Mouse (Mus musculus) forebrain, embryonic 16.5 days (tissue): ENCODE measurements at regions not wholly inside any gene's neighbourhood (a gene's known extent, or its start where the extent isn't known, plus 50 kb on each side); places are given as distances from the start of the nearest gene placed in this dataset.
A peak's percentile ranks its signal among the peaks of the same experiment; 100 is the strongest.

ENCODE experiments used
- ATAC-seq: fragments of 200-750 bp; cut with Nextera tagmentation; 2 replicates; pipeline ENCODE4 v1.8.0; 2017; ENCODE audit warnings: mild to moderate bottlenecking, moderate library complexity
- H3K27ac ChIP-seq: fragments of 300-500 bp; sonication (generic); 2 replicates; pipeline ENCODE4 v1.5.1; 2014; ENCODE audit warnings: low read length, control low read depth
- H3K27me3 ChIP-seq: fragments of 300-500 bp; sonication (generic); replicated peaks from 2 replicates; pipeline ENCODE4 v1.6.1; 2014; ENCODE audit warnings: low read length; ENCODE audit not compliant: control insufficient read depth, insufficient read depth
- H3K36me3 ChIP-seq: fragments of 300-500 bp; sonication (generic); 2 replicates; pipeline ENCODE4 v1.6.1; 2014; ENCODE audit not compliant: control insufficient read depth, insufficient read depth
- H3K4me1 ChIP-seq: fragments of 300-500 bp; sonication (generic); replicated peaks from 2 replicates; pipeline ENCODE4 v1.6.1; 2014; ENCODE audit warnings: low read length; ENCODE audit not compliant: control insufficient read depth, insufficient read depth
- H3K4me2 ChIP-seq: fragments of 300-500 bp; sonication (generic); 2 replicates; pipeline ENCODE4 v1.6.1; 2014; ENCODE audit warnings: mild to moderate bottlenecking, low read length, control low read depth
- H3K4me3 ChIP-seq: fragments of 300-500 bp; sonication (generic); replicated peaks from 2 replicates; pipeline ENCODE4 v1.5.1; 2014; ENCODE audit warnings: mild to moderate bottlenecking, low read length, control low read depth
- H3K9ac ChIP-seq: fragments of 300-500 bp; sonication (generic); replicated peaks from 2 replicates; pipeline ENCODE4 v1.6.1; 2014; ENCODE audit warnings: low read depth, low read length, control low read depth
- H3K9me3 ChIP-seq: fragments of 300-500 bp; sonication (generic); 2 replicates; pipeline ENCODE4 v1.6.1; 2016; ENCODE audit warnings: low read length; ENCODE audit not compliant: control insufficient read depth
- WGBS: fragments of 180-500 bp; shearing (Covaris S2); extraction: QIAGEN DNeasy Blood & Tissue Kit; methylation state at CpG from one replicate; pipeline ENCODE4 v1.1.7; 2014; 5-methylcytosine and 5-hydroxymethylcytosine counted together

DNA sequence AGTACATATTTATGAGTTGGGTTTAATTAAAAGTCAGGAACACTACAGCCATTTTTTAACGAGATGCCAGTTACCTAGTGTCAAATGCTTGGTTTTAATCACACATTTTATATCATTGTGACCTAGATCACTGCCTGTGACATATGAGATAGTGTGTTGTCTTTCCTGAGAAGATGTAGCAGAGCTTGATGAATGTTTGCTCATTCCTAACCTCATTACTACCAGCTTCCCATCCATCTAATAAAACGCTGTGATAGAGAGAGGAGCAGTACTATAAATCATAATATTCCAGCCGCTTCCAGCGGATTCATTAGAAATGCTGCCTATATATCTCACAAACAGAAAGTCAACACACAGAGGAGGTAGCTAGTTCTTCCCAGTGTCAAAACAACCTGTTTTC, 163.6 kb downstream of the Aldoart1 start:
- H3K4me2 ChIP-seq, result no peak overlapping the region
- ATAC-seq, result no peak
- H3K27me3 ChIP-seq, result no peaks in the 10 kb centered on the region
- H3K36me3 ChIP-seq, result no peaks in the 10 kb centered on the region
- H3K27ac ChIP-seq, result no peak overlapping the region
- H3K9ac ChIP-seq, result no peak overlapping the region
- H3K4me3 ChIP-seq, result no peak overlapping the region
- no peaks in the 10 kb centered on the region for H3K4me1 ChIP-seq
- WGBS, result 83% methylated on average over 4 of the region's 4 CpGs
- no peaks in the 10 kb centered on the region for H3K9me3 ChIP-seq

DNA sequence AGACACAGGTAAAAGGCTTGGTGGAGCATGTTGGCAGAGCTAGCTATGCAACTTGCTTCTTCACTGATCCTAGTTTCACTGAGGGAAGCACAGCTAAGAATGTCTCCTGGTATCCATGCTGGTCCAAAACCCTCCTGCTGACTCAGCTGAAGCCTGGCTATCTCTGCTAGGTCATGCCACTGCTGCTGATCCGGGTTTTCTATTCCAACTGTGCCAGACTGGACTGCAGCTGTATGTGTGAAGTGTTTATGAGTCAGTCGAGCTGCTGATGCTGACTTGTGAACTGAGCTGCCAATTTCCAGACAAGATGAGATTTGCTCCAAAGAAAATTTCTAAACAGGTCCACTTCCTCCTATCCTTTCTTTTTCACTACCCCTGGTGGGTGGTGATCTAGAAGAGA, 178.4 kb downstream of the Aldoart1 start:
- no peak overlapping the region for H3K27ac ChIP-seq
- H3K9ac ChIP-seq, result no peak overlapping the region
- no peaks in the 10 kb centered on the region for H3K4me1 ChIP-seq
- H3K36me3 ChIP-seq, result no peaks in the 10 kb centered on the region
- ATAC-seq, result no peak
- H3K27me3 ChIP-seq, result no peaks in the 10 kb centered on the region
- H3K4me3 ChIP-seq, result no peak overlapping the region
- H3K4me2 ChIP-seq, result no peak overlapping the region
- WGBS, result 81% methylated on average over 2 of the region's 2 CpGs
- no peaks in the 10 kb centered on the region for H3K9me3 ChIP-seq

DNA sequence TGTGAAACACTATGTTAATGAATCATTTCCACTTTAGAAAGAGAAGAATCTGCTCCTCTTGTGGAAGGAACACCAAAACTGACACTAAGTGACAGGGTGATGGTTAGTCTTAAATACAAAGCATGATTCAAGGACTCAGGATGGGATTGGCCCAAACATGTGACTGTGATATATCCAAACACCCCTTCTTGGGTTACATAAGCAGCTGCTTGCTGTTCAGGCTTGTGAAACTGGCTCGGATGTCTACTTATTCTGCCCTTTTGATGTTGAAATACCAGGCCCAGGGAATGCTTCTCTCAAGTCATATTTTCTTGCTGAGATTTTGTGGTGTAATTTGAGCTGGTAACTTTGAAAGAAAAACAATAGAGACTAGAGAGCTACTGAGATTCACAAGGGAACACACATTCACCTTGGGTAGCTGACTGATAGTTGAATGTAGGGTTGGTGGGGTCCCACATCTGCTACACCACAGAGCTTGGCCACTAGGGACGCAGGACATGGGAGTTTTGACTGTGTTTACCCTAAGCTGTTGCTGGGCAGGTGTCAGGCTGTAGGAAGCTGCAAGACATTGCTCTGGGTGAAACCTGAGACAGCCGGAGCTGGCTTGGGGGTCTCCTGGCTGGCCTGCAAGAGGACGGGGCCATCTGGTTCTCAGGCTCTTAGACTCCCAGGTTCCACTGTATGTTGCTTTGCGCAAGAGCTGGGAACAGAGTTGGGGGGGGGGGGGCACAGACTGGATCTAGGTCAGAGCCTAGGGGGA, 180.6 kb downstream of the Aldoart1 start:
- no peaks in the 10 kb centered on the region for H3K27me3 ChIP-seq
- WGBS, result 82% methylated on average over 5 of the region's 5 CpGs
- H3K36me3 ChIP-seq, result no peaks in the 10 kb centered on the region
- H3K4me2 ChIP-seq, result no peak overlapping the region
- no peak for ATAC-seq
- no peaks in the 10 kb centered on the region for H3K4me1 ChIP-seq
- H3K9me3 ChIP-seq, result no peaks in the 10 kb centered on the region
- H3K9ac ChIP-seq, result no peak overlapping the region
- no peak overlapping the region for H3K4me3 ChIP-seq
- no peak overlapping the region for H3K27ac ChIP-seq

DNA sequence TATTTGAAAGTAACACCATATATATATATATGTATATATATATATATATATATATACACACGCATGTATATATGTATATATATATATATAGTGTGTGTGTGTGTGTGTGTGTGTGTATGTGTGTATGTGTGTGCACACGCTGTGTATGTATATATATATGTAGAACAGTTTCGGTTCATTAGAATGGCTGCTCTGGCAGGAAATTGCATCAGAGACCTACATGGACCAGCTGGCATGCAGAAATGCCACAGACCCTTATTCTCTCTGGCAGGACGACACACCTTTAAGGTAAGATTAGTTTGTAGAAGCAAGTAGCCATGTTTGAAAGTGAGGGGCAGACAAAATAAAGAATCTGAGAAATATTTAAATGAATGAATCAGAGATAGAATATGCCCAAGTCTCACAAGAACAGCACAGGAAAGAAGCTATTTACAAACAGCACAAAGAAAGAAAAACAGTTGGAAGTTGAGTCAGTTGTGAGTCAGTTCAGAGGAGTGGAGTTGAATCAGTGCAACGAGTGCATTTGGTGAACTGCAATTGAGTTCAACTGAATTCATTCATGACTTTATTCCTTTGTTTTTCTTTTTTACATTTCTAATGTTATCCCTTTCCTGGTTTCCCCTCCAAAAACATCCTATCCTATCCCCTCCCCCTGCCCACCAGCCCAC, 182.5 kb downstream of the Aldoart1 start:
- no peak for ATAC-seq
- 86% methylated on average over 5 of the region's 5 CpGs for WGBS
- H3K27me3 ChIP-seq, result no peaks in the 10 kb centered on the region
- H3K4me2 ChIP-seq, result no peak overlapping the region
- no peak overlapping the region for H3K9ac ChIP-seq
- no peak overlapping the region for H3K27ac ChIP-seq
- H3K4me1 ChIP-seq, result no peaks in the 10 kb centered on the region
- no peaks in the 10 kb centered on the region for H3K9me3 ChIP-seq
- H3K4me3 ChIP-seq, result no peak overlapping the region
- H3K36me3 ChIP-seq, result no peaks in the 10 kb centered on the region

GRCm38 (mm10) chr4:72664379-72664778, 188.1 kb downstream of the Aldoart1 start:
- no peaks in the 10 kb centered on the region for H3K36me3 ChIP-seq
- no peak overlapping the region for H3K4me3 ChIP-seq
- no peak for ATAC-seq
- no peak overlapping the region for H3K4me2 ChIP-seq
- H3K4me1 ChIP-seq, result no peaks in the 10 kb centered on the region
- no peaks in the 10 kb centered on the region for H3K9me3 ChIP-seq
- H3K9ac ChIP-seq, result no peak overlapping the region
- H3K27me3 ChIP-seq, result no peaks in the 10 kb centered on the region
- H3K27ac ChIP-seq, result no peak overlapping the region

DNA sequence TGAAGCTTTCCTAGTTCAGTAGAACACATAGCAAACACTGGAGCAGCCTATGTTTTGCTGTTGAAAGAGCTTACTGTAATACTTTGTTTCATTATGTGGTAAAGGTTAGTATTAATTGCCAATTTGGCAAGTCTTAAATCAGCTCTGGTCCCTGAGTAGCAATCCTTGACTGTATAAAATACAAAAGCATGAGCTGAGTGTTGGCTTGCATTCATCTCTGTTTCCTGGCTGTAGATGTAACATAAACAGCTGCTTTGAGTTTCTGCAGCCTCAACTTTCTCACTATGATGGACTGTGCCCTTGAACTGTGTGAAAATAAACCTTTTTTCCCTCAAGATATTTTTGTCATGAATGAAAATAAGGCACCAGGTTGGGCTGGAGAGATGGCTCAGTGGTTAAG, 190.0 kb downstream of the Aldoart1 start:
- H3K36me3 ChIP-seq, result no peaks in the 10 kb centered on the region
- H3K4me3 ChIP-seq, result no peak overlapping the region
- no peak overlapping the region for H3K27ac ChIP-seq
- no peaks in the 10 kb centered on the region for H3K9me3 ChIP-seq
- no peaks in the 10 kb centered on the region for H3K4me1 ChIP-seq
- H3K27me3 ChIP-seq, result no peaks in the 10 kb centered on the region
- no peak overlapping the region for H3K4me2 ChIP-seq
- ATAC-seq, result peak; percentile 62
- no peak overlapping the region for H3K9ac ChIP-seq

- H3K4me1 ChIP-seq, result peaks cover 3% of the 10 kb centered on the region; the same call in 1 of the 2 replicates
- H3K4me3 ChIP-seq, result no peak overlapping the region
- WGBS, result 100% methylated on average over 1 of the region's 1 CpGs
- no peak overlapping the region for H3K9ac ChIP-seq
- ATAC-seq, result no peak
- no peaks in the 10 kb centered on the region for H3K9me3 ChIP-seq
- no peaks in the 10 kb centered on the region for H3K27me3 ChIP-seq
- H3K36me3 ChIP-seq, result no peaks in the 10 kb centered on the region
- H3K4me2 ChIP-seq, result no peak overlapping the region
- H3K27ac ChIP-seq, result no peak overlapping the region
These were observed 196.2 kb downstream of the Aldoart1 start for GRCm38 (mm10) chr4:72656206-72656605.

DNA sequence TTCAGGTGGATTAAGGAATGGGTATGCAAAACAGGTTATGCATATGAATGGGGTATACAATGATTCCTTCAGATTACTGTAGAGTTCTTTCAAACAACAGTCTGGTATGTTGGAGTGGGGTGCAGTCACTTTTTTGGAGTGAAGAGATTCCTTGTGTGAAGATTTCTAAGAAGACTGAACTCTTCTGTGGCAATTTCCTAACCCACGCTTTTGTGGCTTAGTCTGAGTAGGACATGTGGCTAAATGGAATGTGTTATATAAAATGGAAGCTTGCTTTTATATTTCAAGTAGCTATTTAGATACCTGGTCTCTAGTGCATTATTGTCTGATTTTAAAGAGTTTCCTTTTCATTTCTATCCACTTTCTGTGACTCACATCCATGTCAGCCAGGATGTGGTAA, 205.3 kb downstream of the Aldoart1 start:
- no peak overlapping the region for H3K27ac ChIP-seq
- no peaks in the 10 kb centered on the region for H3K9me3 ChIP-seq
- H3K36me3 ChIP-seq, result no peaks in the 10 kb centered on the region
- H3K4me3 ChIP-seq, result no peak overlapping the region
- no peak overlapping the region for H3K9ac ChIP-seq
- ATAC-seq, result no peak
- WGBS, result 36% methylated on average over 1 of the region's 1 CpGs
- no peaks in the 10 kb centered on the region for H3K4me1 ChIP-seq
- no peaks in the 10 kb centered on the region for H3K27me3 ChIP-seq
- no peak overlapping the region for H3K4me2 ChIP-seq

- no peaks in the 10 kb centered on the region for H3K4me1 ChIP-seq
- H3K4me2 ChIP-seq, result no peak overlapping the region
- no peaks in the 10 kb centered on the region for H3K9me3 ChIP-seq
- no peak overlapping the region for H3K4me3 ChIP-seq
- H3K9ac ChIP-seq, result no peak overlapping the region
- H3K27ac ChIP-seq, result no peak overlapping the region
- 19% methylated on average over 3 of the region's 3 CpGs for WGBS
- no peaks in the 10 kb centered on the region for H3K36me3 ChIP-seq
- H3K27me3 ChIP-seq, result no peaks in the 10 kb centered on the region
- ATAC-seq, result no peak
These were observed 223.0 kb downstream of the Aldoart1 start for GRCm38 (mm10) chr4:72629416-72629815.
